Mouse (Mus musculus) right cerebral cortex, postnatal 25 days (tissue): ENCODE results near the gene Stat1.

Experiments
- DNase-seq: peaks from one replicate; pipeline ENCODE4 v3.0.0; 2022

Gene Stat1

DNA sequence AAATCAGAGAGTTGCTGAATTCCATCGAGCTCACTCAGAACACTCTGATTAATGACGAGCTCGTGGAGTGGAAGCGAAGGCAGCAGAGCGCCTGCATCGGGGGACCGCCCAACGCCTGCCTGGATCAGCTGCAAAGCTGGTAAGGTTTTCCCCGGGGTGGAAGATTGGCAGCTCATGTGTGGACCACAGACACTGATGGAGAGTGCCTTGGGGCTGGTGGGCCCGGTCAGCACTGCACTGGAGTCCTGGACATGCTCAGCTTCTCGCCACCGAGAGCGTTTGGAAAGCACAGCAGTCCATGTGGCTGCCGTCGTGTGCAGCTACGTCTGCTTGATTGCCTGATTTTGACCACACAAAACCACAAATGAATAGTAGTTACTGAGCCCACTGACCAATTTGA, 18.1 kb downstream of the Stat1 start:
- DNase-seq: no peak

- DNase-seq: no peak
Measured at GRCm38 (mm10) chr1:52140534-52140933, 21.3 kb downstream of the Stat1 start.

GRCm38 (mm10) chr1:52141482-52141881, 22.2 kb downstream of the Stat1 start:
- DNase-seq: no peak

- DNase-seq: no peak
Measured at GRCm38 (mm10) chr1:52142117-52142516, 22.9 kb downstream of the Stat1 start.

- no peak for DNase-seq
Measured at GRCm38 (mm10) chr1:52143191-52143590, 24.0 kb downstream of the Stat1 start.

- no peak for DNase-seq
Measured at GRCm38 (mm10) chr1:52143596-52144156, 24.4 kb downstream of the Stat1 start.

GRCm38 (mm10) chr1:52144907-52145306, 25.7 kb downstream of the Stat1 start:
- DNase-seq: no peak

DNA sequence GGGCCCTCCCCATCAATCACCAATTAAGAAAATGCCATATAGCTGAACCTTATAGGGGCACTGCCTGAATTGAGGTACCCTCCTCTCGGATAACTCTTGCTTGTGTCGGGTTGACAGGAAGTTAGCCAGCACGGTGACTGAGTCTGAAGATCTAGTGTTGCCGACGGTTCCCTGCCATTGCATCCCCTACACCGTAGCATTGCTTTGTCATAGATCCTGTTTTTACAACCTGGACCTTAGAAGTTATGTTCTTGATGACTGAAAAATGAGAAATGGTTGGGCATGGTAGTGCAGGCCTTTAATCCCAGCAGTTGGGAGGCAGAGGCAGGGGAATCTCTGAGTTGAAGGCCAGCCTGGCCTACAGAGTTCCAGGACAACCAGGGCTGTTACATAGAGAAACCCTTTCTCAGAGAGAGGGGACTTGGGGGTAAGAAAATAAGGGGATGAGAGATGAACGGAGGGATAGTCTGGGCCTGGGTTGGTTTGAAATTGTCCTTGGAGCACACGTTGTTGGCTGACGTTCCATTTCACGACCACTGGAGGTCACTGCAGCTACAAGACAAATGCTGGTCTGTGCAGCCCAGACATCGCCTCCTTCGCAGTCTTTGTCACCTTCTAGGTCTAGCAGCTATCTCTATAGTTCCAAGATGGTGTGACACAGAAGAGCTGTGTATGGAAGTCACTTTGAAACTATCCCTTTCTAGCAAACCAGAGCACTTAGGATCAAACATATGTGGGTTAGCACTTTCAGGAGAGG, 27.2 kb downstream of the Stat1 start:
- DNase-seq: peak; percentile 55

DNA sequence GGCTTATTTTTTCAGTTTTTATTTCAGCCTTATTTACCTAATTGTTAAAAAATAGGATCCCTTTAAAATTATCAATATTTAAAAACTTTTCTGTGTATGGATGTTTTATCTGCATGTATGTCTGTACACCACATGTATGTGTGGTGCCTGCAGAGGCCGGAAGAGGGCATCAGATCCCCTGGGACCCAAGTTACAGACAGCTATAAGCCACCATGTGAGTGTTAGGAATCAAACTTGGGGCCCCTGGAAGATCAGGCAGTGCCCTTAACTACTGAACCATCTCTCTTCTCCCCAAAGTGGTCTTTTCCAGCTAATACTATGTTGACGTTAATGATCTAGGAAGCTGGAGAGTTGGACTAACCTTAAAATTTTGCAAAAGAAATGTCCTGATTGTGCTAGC, 28.2 kb downstream of the Stat1 start:
- DNase-seq: no peak

- DNase-seq: no peak
Measured at GRCm38 (mm10) chr1:52148178-52148577, 28.9 kb downstream of the Stat1 start.

- no peak for DNase-seq
Measured at GRCm38 (mm10) chr1:52148696-52149095, 29.5 kb downstream of the Stat1 start.

- peak; percentile 48 for DNase-seq
Measured at GRCm38 (mm10) chr1:52149934-52150346, 30.7 kb downstream of the Stat1 start.

DNA sequence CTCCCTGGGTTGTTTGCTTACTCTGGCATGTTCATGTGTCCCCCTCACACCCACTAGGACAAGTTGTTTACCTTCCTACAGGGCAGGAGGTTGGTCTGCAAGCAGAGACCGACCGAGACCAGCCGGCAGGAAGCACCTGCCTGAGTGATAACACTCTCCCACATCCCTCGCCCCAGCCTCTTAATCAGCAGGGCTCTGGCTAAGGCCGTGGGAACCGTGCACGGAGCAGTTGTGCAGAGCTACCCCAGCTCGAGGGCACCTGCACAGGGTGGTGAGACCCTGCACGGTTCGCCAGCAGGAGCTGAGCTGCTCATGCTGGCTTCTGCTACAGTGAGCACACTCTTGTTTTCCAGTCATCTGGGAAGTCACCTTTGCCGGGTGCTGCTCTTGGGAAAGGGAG, 31.4 kb downstream of the Stat1 start:
- DNase-seq: no peak

DNA sequence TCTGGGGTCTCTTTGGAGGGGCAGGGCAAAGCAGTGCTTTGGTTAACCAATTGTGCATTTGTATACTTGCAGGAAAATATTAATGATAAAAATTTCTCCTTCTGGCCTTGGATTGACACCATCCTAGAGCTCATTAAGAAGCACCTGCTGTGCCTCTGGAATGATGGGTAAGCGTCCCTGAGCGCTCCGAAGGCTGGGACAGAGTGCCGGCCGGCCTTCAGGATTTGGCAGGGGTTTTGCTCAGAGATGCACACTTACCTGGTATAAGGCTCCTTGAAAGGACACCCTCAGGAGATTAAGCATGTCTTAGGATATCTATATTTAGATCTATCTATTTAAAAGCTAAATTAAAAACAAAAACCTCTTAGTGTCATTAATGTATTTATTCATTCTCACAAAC, 31.9 kb downstream of the Stat1 start:
- no peak for DNase-seq

DNA sequence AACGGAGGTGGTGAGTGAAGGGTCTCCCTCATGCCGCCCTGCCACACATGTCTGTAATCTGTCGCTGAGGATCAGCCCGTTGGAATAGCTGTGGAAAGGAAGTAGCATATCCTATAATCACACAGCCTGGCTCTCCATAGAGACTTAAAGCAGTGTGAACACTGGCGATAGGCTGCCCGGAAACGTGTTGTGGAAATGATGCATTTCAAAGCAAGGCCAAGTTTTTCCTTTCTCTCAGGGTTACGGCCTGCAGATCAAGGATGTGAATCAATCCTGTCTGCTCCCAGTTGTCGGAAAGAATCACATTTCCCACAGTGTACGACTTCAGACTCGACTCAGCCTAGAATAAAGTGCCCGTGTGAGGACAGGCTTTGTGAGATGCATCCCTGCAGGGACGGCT, 33.1 kb downstream of the Stat1 start:
- DNase-seq: no peak

- no peak for DNase-seq
Measured at GRCm38 (mm10) chr1:52152936-52153335, 33.7 kb downstream of the Stat1 start.

DNA sequence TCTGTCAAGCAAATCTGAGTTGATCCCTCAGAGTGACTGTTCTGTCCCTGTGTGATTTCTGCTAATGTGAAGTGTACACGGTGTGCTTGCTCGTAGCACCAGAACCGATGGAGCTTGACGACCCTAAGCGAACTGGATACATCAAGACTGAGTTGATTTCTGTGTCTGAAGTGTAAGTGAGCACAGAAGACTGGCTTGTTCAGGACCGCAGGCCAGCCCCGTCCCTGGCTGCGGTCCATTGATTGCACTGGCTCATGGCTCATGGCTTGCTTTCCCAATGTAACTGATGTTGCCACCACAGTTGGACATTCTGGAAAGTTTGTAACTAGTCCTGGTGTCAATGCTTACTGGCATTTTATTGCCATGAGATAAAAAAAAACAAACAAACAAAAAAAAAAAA, 35.6 kb downstream of the Stat1 start:
- DNase-seq: no peak

- no peak for DNase-seq
Measured at GRCm38 (mm10) chr1:52156351-52156750, 37.1 kb downstream of the Stat1 start.

DNA sequence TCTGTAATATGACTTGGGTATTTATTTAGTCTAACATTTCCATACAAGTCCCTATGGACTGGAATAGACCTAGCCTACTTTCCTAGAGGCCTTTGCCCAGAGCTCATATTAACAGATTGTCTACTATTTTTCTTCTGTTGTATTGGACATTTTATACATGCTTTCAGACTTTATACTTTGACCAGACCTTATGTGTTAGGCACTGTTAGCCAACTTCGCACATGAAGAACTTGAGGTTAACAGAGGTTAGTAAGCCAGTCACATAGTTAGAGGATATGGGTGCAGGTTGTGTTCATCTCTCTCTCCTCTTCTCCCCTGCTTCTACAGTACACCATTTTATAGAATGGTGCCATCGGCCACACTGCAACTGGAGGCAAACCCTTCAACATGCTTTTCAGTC, 38.8 kb downstream of the Stat1 start:
- no peak for DNase-seq

- DNase-seq: peak; percentile 64
Measured at GRCm38 (mm10) chr1:52158490-52159381, 39.5 kb downstream of the Stat1 start.

DNA sequence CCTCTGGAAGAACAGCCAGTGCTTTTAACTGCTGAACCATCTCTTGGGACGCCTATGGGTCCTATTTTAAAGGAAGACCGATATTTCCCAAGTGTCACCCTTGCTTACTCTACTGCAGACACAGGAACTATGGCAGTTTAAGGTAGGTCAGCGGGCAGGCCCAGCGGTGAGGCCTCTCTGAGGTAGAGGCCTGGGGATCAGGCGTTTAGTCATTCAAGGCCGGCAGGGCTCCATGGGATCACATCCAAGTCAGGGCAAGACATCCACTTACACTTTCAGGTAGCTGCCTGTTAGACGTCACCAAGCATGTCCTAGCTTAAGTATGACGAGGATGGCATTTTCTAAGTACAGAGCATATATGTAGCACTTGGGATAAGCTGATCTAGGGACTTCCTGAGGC, 41.9 kb downstream of the Stat1 start:
- no peak for DNase-seq

- DNase-seq: no peak
Measured at GRCm38 (mm10) chr1:52163707-52164457, 44.6 kb downstream of the Stat1 start.

DNA sequence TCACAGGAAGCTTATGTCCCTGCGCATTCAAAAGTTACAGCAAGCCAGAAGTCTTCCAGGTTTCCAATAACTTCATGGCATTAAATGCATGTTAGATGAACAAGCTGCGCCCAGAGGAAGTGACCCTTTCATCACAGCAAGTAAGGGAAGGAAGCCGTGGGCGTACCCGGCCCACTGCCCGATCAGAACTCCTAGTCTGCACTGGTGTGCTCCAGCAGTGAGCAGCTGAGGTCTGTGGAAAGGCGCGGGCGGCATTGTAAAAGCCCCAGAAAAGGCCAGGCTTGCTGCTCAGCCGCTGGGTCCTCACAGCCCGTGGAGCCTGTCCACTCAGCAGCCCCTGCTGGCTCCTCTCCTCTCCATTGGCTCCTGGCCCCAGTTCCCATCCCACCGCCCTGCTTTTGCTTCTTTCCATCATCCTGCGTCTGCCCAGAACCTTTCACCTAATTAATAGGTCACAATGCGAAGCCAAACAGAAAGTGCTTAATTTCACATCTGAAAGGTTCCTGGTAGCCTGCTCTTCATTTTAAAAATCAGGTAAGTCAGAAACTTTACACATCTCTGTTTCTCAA, 47.5 kb downstream of the Stat1 start:
- no peak for DNase-seq
